Mouse (Mus musculus): Measurements from ENCODE around the gene Mmel1.
A peak's percentile ranks its signal among the peaks of the same experiment; 100 is the strongest.

The Mmel1 gene

DNA sequence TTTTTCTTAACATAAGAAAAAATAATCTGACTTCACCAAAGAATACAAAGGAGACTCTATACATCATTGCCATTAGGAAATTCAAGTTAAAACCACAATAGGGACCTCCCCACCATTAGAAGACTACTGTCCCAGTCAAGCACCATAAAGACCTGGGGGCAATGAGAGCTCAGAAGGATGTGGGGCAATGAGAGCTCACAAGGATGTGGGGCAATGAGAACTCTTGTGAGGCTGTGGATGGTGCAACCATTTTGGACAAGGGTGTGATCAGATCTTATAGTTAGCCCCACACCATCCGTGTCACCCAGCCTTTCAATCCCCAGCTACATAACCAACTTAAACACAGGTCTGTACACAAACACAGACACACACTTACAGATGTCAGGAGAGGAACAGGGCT is 68.4 kb downstream of the Mmel1 start:
- peak; percentile 58 for DNase-seq (ENCODE audit: low read depth)

DNA sequence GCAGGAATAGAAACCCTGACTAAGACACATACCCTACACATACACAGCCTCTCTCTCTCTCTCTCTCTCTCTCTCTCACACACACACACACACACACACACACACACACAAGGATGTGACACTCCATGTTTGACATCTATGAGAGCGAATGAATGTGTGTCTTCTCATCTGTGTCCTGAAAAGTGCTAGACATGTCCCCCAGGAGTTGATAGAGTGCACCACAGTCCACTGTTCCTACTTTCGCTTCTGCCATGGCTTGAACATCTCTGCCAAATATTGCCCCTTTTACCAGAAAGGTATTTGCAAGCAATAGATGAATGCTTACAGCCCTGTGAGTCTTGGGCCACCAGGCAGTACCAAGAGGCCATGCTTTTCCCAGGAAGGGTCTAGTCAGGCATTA is 70.8 kb downstream of the Mmel1 start:
- DNase-seq (ENCODE audit: low read depth), result no peak

GRCm38 (mm10) chr4:154941831-154942230 is 72.4 kb downstream of the Mmel1 start:
- DNase-seq (ENCODE audit: low read depth), result peak; percentile 25

- peak; percentile 74 for DNase-seq (ENCODE audit: low read depth)
Measured at GRCm38 (mm10) chr4:154942632-154943322, 73.4 kb downstream of the Mmel1 start.

DNA sequence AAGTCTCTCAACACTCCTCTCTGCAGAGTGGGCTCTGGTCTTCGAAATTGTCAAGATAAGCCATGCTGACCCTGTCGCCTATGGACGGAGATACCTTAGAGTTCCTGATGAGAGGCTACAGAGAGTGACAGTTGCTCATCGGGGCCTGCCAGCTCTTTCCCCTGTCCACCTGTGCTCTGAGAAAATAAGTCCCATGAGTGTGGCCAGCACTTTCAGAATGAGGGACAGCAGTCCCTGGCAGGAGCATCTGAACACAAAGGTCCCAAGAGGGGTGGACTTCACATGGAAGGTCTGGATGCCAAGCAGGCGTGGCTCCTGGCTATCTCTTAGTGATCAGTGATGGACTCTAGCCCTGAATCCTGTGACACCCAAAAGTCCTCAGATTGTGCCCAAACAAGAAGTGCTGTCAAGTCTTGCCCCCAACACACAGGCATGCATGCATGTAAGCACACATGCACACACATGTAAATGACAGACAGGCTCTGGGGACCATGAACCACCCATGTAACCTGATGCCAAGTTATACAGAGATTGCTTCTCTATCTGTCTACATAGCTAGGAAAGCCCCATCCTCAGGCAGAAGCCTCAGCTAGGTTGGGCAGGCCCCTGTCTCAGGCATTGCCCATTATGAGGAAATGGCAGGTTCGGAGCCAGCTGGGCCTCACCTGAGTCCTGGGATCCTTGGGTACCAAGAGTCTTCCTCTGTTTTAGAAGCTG is 74.1 kb downstream of the Mmel1 start:
- DNase-seq (ENCODE audit: low read depth), result no peak

DNA sequence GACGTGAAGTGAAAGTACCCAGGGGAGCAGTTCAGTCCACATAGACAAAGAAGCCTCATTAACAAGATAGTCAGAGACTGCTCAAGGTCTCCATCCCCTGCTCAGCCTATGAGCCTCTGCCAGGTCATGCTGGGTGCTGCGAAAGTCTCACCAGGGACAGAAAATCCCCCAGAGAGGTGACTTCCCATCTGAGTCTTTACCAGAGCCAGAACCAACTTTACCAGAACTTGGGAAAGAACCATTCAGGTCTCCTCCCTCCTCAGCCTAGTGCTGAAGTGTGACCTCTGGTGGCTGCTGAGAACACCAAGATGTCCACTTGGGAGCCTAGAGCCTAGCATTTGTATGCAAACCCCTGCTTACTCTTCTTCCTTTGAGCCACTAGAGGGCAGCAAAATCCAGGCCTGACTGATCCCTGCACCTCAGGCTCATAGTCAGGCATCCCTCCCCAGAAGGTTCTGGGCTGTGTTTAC is 74.8 kb downstream of the Mmel1 start:
- DNase-seq (ENCODE audit: low read depth), result peak; percentile 94

Data from 416B (cell line).